In genomic region chr2:43805960-43806744, GRCm38 (mm10) we compare ENCODE assay signal across 11 mouse cellular contexts. TPM values are rescaled to one million over a fixed set of nuclear protein-coding genes. Genes with fewer than 3 reads are reported as not detected.
A peak's percentile ranks its signal among the peaks of the same experiment; 100 is the strongest.
DNase-seq lines count a peak whose midpoint lies in the region; ATAC-seq and TF ChIP-seq lines count a peak whose summit lies in the region.
"Had no signal": no experiment of that assay in that cellular context is flagged by ENCODE, and none has a peak within 500 bp of the region (broad histone marks: within the 10 kb centered on the region; RNA-seq: fewer than 3 reads in every experiment).

No protein-coding gene starts in this region.

- H3K27me3 ChIP-seq in lung, embryonic 14.5 days (ENCODE audit: insufficient read depth, low read length) = no peaks in the 10 kb centered on the region
- H3K27me3 ChIP-seq: lung, embryonic 15.5 days had no signal

- no peaks in the 10 kb centered on the region for H3K9me3 ChIP-seq in lung, embryonic 14.5 days (ENCODE audit: low read depth, low read length)
- H3K9me3 ChIP-seq: G1E; lung, embryonic 15.5 days had no signal

- H3K9ac ChIP-seq in lung, embryonic 14.5 days = no peak overlapping the region
- H3K9ac ChIP-seq: lung, embryonic 15.5 days had no signal

- DNase-seq in lung, embryonic 14.5 days = peak; percentile 21
- no peak for DNase-seq in lung, adult 2 months
- DNase-seq in adrenal gland, postnatal 14 days = peak; percentile 71
- DNase-seq in heart, postnatal 25 days (ENCODE audit: low spot score) = peak; percentile 23
- DNase-seq in frontal cortex, postnatal 25 days (ENCODE audit: low spot score in 2 of 2) = no peak
- no peak for DNase-seq in layer of hippocampus, adult 11-12 months (ENCODE audit: low spot score)
- DNase-seq: layer of hippocampus, adult 9-11 months had no signal

- 74% methylated on average over 4 of the region's 4 CpGs for WGBS in lung, embryonic 14.5 days
- whole genome bisulfite sequencing in lung, adult 2 months = 55% methylated on average over 4 of the region's 4 CpGs

- H3K27ac ChIP-seq in lung, embryonic 14.5 days (ENCODE audit: low read depth) = no peak overlapping the region
- H3K27ac ChIP-seq: lung, embryonic 15.5 days had no signal

- no peak for ATAC-seq in lung, embryonic 14.5 days (ENCODE audit: insufficient read depth)
- ATAC-seq in megakaryocyte-erythroid progenitor cell, adult 5-6 weeks (replicated peaks; ENCODE audit: low FRiP score, low TSS enrichment, poor library complexity, severe bottlenecking) = 0 out of 2 replicates have a peak, but pooled peaks have one; percentile 22
- no peak for ATAC-seq in frontal cortex, adult (ENCODE audit: low TSS enrichment)

- no peaks in the 10 kb centered on the region for H3K4me1 ChIP-seq in lung, embryonic 14.5 days (ENCODE audit: insufficient read depth)
- no peaks in the 10 kb centered on the region for H3K4me1 ChIP-seq in lung, adult 2 months (ENCODE audit: control insufficient read depth, insufficient read depth, low read length)
- H3K4me1 ChIP-seq: lung, embryonic 15.5 days had no signal

- no peak for TF ChIP-seq CTCF in lung, embryonic 14.5 days (IDR thresholded peaks at IDR 0.05; ENCODE audit: low read depth)
- no peak for TF ChIP-seq CTCF in lung, adult 2 months (IDR thresholded peaks at IDR 0.05; ENCODE audit: insufficient read depth, low read length)

- intact Hi-C loops in heart, postnatal 25 days (cut with DNase I) = no loop called here

- no peaks in the 10 kb centered on the region for H3K36me3 ChIP-seq in lung, embryonic 14.5 days (ENCODE audit: insufficient read depth)
- H3K36me3 ChIP-seq: G1E; lung, embryonic 15.5 days had no signal

- TF ChIP-seq POLR2A in lung, adult 2 months (IDR thresholded peaks at IDR 0.05; ENCODE audit: borderline replicate concordance, extremely low read depth, low read depth, low read length) = no peak

- H3K4me3 ChIP-seq in lung, embryonic 14.5 days (ENCODE audit: low read depth, low read length) = no peak overlapping the region
- no peak overlapping the region for H3K4me3 ChIP-seq in lung, adult 2 months (replicated peaks; ENCODE audit: extremely low read depth, low read depth, low read length)
- H3K4me3 ChIP-seq: lung, embryonic 15.5 days had no signal

- H3K4me2 ChIP-seq in lung, embryonic 14.5 days = no peak overlapping the region
- H3K4me2 ChIP-seq: lung, embryonic 15.5 days had no signal

RNA-seq across cellular contexts. Expression of gene Arhgap15, which starts 57.5 kb away (rescaled TPM):
- polyA plus RNA-seq in lung, embryonic 14.5 days (2014; fragmentation: Nextera tagmentation; extraction: Ambion mirVana) = 0.86 and 1.4 TPM in 2 replicates
- 1.00 and 1.8 TPM in 2 replicates for polyA plus RNA-seq in lung, adult 2 months (2012; rRNA removed)
- 1.5 and 10.7 TPM in 2 replicates for total RNA-seq in adrenal gland, postnatal 14 days (2021)
- under 1 TPM; 0.42 to 0.92 TPM for total RNA-seq in heart, postnatal 25 days (2021)
- total RNA-seq in megakaryocyte-erythroid progenitor cell, adult 5-6 weeks (2014; fragmentation: Nextera tagmentation) = 21.8 and 48.5 TPM in 2 replicates
- 29.8 and 45.0 TPM in 2 replicates for total RNA-seq in megakaryocyte-erythroid progenitor cell, adult 5-6 weeks (2017)

Comparison
In these comparisons a context has a peak if more than half of its experiments do, and no peak if none do; other contexts are left out.
1. DNase-seq: peak in lung, embryonic 14.5 days (single experiment), adrenal gland, postnatal 14 days (single experiment) and heart, postnatal 25 days (single experiment); none in lung, adult 2 months (single experiment), frontal cortex, postnatal 25 days (0 of 2) and layer of hippocampus, adult 11-12 months (single experiment).